Mouse (Mus musculus) lung, adult 2 months (tissue): ENCODE results near the gene Insl6.

Source experiments
- CTCF ChIP-seq: fragments of 200-500 bp; IDR thresholded peaks from 2 replicates; pipeline ENCODE4 v1.5.1; 2011; ENCODE audit warnings: mild to moderate bottlenecking, low read length, control low read depth; ENCODE audit not compliant: insufficient read depth
- POLR2A ChIP-seq: fragments of 200-500 bp; IDR thresholded peaks from 2 replicates; pipeline ENCODE4 v1.6.1; 2011; ENCODE audit warnings: low read depth, mild to moderate bottlenecking, control low read depth, low read length, borderline replicate concordance; ENCODE audit errors: extremely low read depth

- no peak for TF ChIP-seq POLR2A
- no peak for TF ChIP-seq CTCF
Observed at GRCm38 (mm10) chr19:29366226-29366968, 41.2 kb upstream of the Insl6 start.
